Mouse (Mus musculus): Measurements from ENCODE around the gene Ercc2.

DNA sequence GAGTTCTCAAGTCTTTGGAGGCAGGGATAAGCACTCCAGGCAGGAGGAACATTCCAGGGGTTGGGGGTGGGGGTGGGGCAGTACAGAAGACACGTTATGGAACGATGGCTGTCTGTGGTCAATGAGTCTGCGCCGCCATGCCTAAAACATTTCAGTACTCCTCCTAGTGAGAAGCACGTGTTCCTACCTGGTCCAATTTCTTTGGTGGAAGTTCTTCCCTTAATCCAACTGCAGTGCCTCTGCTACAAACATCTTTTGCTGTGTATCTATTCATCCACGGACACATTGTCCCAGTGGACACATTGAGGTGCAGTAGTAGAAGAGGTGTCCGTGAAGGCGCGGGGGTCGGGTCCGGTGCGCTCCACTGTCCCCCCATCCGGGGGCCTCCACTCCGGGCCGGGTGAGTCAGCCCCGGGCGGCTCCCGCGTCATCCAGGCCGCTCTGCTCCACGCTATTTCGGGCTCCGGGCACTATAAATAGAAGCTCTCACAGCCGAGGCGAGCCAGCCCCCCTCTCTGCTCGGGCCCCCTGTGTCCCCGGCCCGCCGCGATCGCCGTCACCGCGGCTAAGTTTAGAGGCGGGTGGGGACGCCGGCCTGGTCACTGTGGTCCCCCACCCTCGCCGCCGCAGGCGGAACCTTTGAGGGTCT is 39.9 kb upstream of the Ercc2 start:
- TF ChIP-seq GATA1 (IDR thresholded peaks at IDR 0.05; ENCODE audit: low read length) (no peak), TAL1 (IDR thresholded peaks at IDR 0.05; ENCODE audit: low read length) (no peak)

Data from erythroblast, embryonic 14.5 days (primary cell).